Mouse (Mus musculus): ENCODE data around the gene Hsd11b1.
"Not testable (repeated sequence)": the region's sequence is repeated elsewhere in the genome, so short reads cannot be mapped to it uniquely, and the experiment has no call there.

GRCm38 (mm10) chr1:193285766-193286325 lies 22.0 kb upstream of the Hsd11b1 start:
- TF ChIP-seq CTCF (IDR thresholded peaks at IDR 0.05; ENCODE audit: low read depth, low read length); POLR2A (IDR thresholded peaks at IDR 0.05; ENCODE audit: extremely low read depth, insufficient read depth, low read length): not testable (repeated sequence)

Data from liver, adult 2 months (tissue).